Mouse (Mus musculus): ENCODE data around the gene Trappc11.
"Not testable (repeated sequence)": the region's sequence is repeated elsewhere in the genome, so short reads cannot be mapped to it uniquely, and the experiment has no call there.

Gene Trappc11

DNA sequence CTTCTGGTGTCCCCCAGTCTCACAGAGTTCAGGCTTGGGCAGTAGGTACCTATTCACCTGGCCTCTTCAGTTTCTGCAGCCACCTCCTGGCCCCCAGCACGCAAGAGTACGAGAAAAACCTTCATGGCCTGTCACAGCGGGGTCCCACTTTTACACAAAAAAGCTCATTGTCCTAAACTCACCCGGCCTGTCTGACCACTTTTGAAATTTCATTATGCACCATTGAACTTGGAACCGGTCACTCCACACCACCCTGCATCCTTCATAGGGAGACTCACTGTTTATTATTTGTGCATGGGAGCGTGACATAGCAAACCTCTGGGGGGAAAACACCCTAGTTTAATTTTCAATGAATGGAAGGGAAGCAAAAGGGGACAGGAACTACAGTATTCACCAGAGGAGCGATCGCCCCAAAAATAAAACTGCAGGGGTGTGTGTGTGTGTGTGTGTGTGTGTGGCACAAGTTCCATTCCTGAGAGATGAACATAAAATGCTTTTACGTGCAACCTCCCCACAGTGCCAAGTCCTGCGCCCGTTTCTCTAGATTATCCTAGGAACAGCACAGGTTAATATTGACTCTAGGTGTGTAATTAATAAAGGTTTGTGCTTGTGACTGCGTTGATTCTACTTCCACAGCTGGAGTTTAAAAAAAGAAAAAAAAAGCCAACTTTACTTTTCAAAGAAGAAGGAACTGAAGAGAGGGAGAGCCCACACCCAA lies 50.8 kb downstream of the Trappc11 start:
- CTCF ChIA-PET, result no interaction called here

GRCm38 (mm10) chr8:47480039-47480438 lies 53.2 kb downstream of the Trappc11 start:
- CTCF ChIA-PET, result no interaction called here

DNA sequence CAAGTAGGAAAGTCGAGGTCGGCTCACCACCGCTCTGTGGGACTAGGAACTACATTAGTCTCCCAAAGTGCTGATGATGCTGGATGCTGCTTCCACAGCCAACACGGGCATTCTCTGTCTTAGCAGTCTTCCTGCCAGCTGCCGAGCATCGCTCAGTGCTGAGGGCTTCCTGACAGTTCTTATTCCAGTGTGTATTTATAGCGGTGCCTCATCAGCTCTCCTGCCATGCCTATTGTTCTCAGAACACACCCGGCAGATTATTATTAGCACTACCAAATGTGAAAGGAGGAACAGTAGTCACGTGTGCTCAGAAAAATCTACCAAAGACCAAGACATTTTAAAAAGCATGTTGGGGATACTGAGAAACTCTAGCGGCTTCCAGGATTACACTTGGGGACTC lies 71.6 kb downstream of the Trappc11 start:
- CTCF ChIA-PET, result no interaction called here

- CTCF ChIA-PET, result no interaction called here
Measured at GRCm38 (mm10) chr8:47459216-47459749, 74.0 kb downstream of the Trappc11 start.

GRCm38 (mm10) chr8:47458591-47458990 lies 74.7 kb downstream of the Trappc11 start:
- CTCF ChIA-PET, result no interaction called here

DNA sequence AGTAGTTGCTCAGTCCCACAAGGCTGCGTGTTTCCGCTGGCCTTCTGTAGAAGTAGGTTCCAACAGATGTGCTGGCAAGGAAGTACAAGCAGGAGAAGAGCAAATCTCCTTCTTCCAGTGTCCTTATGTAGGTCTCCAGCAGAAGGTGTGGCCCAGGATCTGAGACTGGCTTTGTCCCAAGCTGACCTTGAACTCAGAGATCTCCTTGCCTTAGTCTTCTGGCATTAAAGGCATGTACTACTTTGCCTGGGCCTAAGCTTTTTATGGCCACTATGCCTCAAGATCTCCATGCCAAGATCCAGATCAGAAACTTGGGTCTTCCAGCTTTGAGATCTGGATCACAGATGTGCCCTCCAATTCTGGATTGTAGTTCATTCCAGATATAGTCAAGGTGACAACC lies 84.1 kb downstream of the Trappc11 start:
- CTCF ChIA-PET, result not testable (repeated sequence)

DNA sequence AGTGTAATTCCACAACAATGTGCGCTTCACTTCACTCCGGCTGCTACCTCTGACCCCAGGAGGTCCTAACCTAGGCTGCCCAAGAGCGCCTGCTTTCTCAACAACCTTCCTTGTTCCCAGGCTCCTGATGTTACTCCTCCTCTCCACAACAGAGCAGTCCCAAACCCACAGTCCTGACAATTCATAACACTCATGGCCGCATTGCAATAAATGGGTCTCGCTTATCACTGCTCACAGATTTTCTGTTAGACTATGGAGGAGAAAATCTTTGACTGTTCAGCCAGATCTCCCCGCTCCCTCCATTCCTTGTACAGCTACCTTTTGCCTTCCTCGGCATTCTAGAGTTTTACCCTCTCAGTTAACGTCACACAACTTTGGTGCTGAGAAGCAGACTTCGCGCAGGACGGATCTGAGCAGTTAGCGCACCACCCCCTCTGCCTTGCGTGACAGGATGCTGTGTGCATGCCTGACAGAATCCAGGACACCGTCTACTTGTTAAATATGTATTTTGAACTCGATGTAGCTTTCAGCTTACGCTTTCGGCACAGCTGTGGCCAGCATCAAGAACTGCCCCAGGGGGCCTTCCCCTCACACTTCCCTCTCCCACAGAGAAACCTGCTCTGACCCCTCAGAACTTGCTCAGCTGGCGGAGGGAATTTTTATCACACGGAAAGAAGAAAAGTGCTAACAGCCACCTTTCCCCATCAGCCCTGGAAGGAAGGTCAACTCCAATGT lies 86.8 kb downstream of the Trappc11 start, which contains the start of gene Stox2:
Gene Stox2, minus strand, starts transcription at position 51 of the 735 bp plus-strand sequence.
- CTCF ChIA-PET, result no interaction called here
